Mouse (Mus musculus) CD4-positive naive resting alpha-beta T cell, adult 76 days (primary cell): ENCODE measurements around the gene Pate3. TPM values are rescaled to one million over a fixed set of nuclear protein-coding genes. Genes with fewer than 3 reads are reported as not detected.

ENCODE experiments used
- total RNA-seq: library from RNA; stranded (reverse); gene quantifications from one replicate; pipeline ENCODE4 v1.2.4, GENCODE M21; 2023

Pate3 gene
- not detected for total RNA-seq

GRCm38 (mm10) chr9:35648102-35648501, at the start of gene Pate3:
Pate3 (minus strand) TSS chr9:35648202.

GRCm38 (mm10) chr9:35687013-35687412, 39.0 kb upstream of the Pate3 start, which contains the start of gene Pate1:
Pate1 (minus strand) TSS chr9:35687390.

DNA sequence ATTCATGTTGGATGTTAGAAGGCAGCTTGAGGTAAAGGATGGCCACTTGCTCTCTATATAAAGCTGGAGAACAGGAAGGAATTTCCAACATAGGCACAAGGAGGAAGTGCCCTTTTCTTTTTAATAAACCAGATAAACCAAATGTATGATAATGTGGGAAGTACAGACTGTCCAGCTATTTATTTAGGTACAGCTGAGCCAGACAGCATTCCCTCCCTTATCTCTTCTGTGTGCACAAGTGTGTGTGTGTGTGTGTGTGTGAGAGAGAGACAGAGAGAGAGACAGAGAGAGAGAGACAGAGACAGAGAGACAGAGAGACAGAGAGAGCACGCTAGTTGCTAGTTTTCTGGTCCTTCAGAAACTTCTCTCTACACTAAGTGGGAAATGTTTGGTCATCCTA, 36.2 kb downstream of the Pate3 start, which contains the start of gene Pate4:
Gene Pate4 (minus strand): TSS at position 101 of the 400 bp plus-strand sequence.

Other genes with a start within 250 kb of the Pate3 start
- gene Cdon, start 227.1 kb downstream of the Pate3 start, total RNA-seq: 24.1 TPM
- not detected for gene Gm1113, start 129.9 kb downstream of the Pate3 start, total RNA-seq
- gene Ddx25, start 89.7 kb downstream of the Pate3 start, total RNA-seq: 0.32 TPM
- gene Pus3, start 89.6 kb downstream of the Pate3 start, total RNA-seq: 30.6 TPM
- gene Pate2, start 77.9 kb downstream of the Pate3 start, total RNA-seq: 0.32 TPM
- gene Hyls1, start 77.8 kb downstream of the Pate3 start, total RNA-seq: 9.1 TPM
- gene Pate4, start 36.3 kb downstream of the Pate3 start, total RNA-seq: not detected
- gene Pate1, start 39.2 kb upstream of the Pate3 start, total RNA-seq: not detected
- gene Gm17677, start 92.8 kb upstream of the Pate3 start, total RNA-seq: not detected
- not detected for gene Gm17727, start 129.9 kb upstream of the Pate3 start, total RNA-seq
- not detected for gene Gm27235, start 141.9 kb upstream of the Pate3 start, total RNA-seq
- not detected for gene D730048I06Rik, start 141.9 kb upstream of the Pate3 start, total RNA-seq
- not detected for gene 9230110F15Rik, start 195.9 kb upstream of the Pate3 start, total RNA-seq